Mouse (Mus musculus) heart, embryonic 12.5 days (tissue): Measurements from ENCODE around the gene Fga. TPM values are rescaled to one million over a fixed set of nuclear protein-coding genes. Genes with fewer than 3 reads are reported as not detected.

Experiments
- polyA plus RNA-seq: library from polyadenylated mRNA; unstranded; fragments of >200 nt; fragmentation: Nextera tagmentation; extraction: Ambion mirVana; gene quantifications from 2 replicates; pipeline ENCODE4 v1.2.1, GENCODE M21; 2016

Fga gene
- polyA plus RNA-seq, 1 experiment from 2014 or later = 3.9 TPM

Other genes with a start within 250 kb of the Fga start
- gene Rbm46, start 149.6 kb upstream of the Fga start, polyA plus RNA-seq = 1.7 and 2.6 TPM in 2 replicates
- 0.12 and 0.13 TPM in 2 replicates for gene Lrat, start 122.1 kb upstream of the Fga start, polyA plus RNA-seq
- gene Fgg, start 18.4 kb upstream of the Fga start, polyA plus RNA-seq = 0.32 and 3.1 TPM in 2 replicates
- gene Fgb, start 23.8 kb downstream of the Fga start, polyA plus RNA-seq = 0.39 and 2.2 TPM in 2 replicates
- gene Plrg1, start 29.4 kb downstream of the Fga start, polyA plus RNA-seq = 59.3 and 60.3 TPM in 2 replicates
- 0.11 and 0.15 TPM in 2 replicates for gene Dchs2, start 101.9 kb downstream of the Fga start, polyA plus RNA-seq